Mouse (Mus musculus): ENCODE data around the gene Gm20721. TPM values are rescaled to one million over a fixed set of nuclear protein-coding genes. Genes with fewer than 3 reads are reported as not detected.
A peak's percentile ranks its signal among the peaks of the same experiment; 100 is the strongest.
"Not testable (repeated sequence)": the region's sequence is repeated elsewhere in the genome, so short reads cannot be mapped to it uniquely, and the experiment has no call there.

The Gm20721 gene
- 16.0 and 26.6 TPM in 2 replicates for polyA plus RNA-seq (2015; fragmentation: Nextera tagmentation; extraction: Ambion mirVana)

DNA sequence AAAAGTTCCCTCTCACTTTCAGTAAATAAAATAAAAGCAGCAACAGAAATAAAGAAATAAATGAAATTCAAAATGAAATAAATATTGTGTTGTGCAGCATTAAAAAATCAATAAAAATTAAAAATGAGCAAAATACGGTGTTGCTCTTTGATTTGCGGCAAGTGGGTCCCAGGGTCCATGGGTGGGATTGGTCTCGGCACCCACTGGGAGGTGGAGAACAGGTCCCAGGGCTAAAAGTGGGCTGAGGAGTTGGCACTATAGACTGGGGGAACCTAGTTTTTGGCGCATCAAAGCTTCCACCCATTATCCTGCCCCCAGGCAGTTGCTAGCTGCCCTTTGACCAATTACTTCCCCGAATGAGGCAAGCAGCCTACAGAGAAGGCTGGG is at the start of gene Gm20721:
Gene Gm20721 (minus strand): TSS at position 101 of the 387 bp plus-strand sequence.
- peaks cover 37% of the 10 kb centered on the region for H3K4me1 ChIP-seq
- WGBS: 93% methylated on average over 5 of the region's 5 CpGs

DNA sequence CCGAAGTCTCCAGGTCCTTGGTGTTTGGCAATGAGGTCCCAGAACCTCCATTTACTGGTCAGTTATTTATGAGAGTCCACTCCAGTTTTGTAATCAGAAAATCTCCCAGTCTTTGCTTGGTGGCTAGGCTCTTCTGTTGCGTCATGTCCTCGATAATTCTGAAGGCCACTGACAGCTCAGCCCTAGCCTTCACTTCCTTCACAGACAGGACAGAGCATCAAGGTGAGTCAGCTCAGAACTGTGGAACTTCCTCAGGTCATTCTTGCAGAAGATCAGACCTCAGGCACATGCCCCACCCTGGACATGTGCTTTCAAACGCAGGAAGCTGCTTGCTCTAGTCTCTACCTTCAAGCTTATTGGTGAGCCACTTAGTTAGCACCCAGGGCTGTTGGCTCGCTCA is 46.9 kb upstream of the Gm20721 start:
- WGBS: 65% methylated on average over 5 of the region's 5 CpGs

More for the DNA sequence above, at the start of gene Gm20721:
- no peak within 1 kb of the TSS for H3K4me3 ChIP-seq
- H3K27me3 ChIP-seq (replicated peaks): no peaks in the 10 kb centered on the region
- peaks cover 57% of the 10 kb centered on the region for H3K36me3 ChIP-seq
- H3K4me2 ChIP-seq: no peak within 1 kb of the TSS
- no peak for ATAC-seq (ENCODE audit: extremely low read depth, insufficient number of reproducible peaks, low FRiP score, low TSS enrichment)
- H3K27ac ChIP-seq (replicated peaks): no peak within 1 kb of the TSS
- H3K9me3 ChIP-seq: no peaks in the 10 kb centered on the region
- H3K9ac ChIP-seq: no peak within 1 kb of the TSS

DNA sequence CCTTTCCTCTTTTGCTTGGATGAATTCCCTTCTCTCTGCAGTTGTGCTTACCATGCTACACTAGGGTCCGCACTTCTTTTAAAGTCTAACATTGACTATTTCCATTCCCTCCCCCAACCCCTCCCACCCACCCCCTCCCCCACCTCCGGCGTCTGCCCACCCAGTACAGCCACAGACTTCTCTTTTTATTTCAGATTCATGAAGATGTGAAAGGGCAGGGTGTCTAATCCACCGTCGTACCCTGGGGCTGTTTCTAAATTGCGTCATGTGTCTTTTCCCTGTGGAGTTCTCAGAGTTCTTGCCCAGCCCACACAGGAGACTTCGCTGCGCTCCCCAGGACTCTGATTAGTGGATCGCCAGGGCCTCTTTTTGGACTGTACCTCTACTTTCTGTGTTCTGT is 46.0 kb upstream of the Gm20721 start:
- no peaks in the 10 kb centered on the region for H3K27me3 ChIP-seq (replicated peaks)
- H3K4me2 ChIP-seq: no peak overlapping the region
- H3K9ac ChIP-seq: no peak overlapping the region
- H3K4me1 ChIP-seq: no peaks in the 10 kb centered on the region
- no peaks in the 10 kb centered on the region for H3K9me3 ChIP-seq
- H3K27ac ChIP-seq (replicated peaks): no peak overlapping the region
- no peaks in the 10 kb centered on the region for H3K36me3 ChIP-seq
- ATAC-seq (ENCODE audit: extremely low read depth, insufficient number of reproducible peaks, low FRiP score, low TSS enrichment): no peak
- WGBS: 73% methylated on average over 9 of the region's 9 CpGs
- no peak overlapping the region for H3K4me3 ChIP-seq

More for the DNA sequence above, 46.9 kb upstream of the Gm20721 start:
- Histone ChIP-seq H3K27me3 (replicated peaks) (no peaks in the 10 kb centered on the region), H3K4me1 (no peaks in the 10 kb centered on the region), H3K27ac (replicated peaks) (no peak overlapping the region), H3K36me3 (no peaks in the 10 kb centered on the region), H3K9ac (no peak overlapping the region), H3K4me3 (no peak overlapping the region), H3K9me3 (no peaks in the 10 kb centered on the region), H3K4me2 (no peak overlapping the region)
- no peak for ATAC-seq (ENCODE audit: extremely low read depth, insufficient number of reproducible peaks, low FRiP score, low TSS enrichment)

DNA sequence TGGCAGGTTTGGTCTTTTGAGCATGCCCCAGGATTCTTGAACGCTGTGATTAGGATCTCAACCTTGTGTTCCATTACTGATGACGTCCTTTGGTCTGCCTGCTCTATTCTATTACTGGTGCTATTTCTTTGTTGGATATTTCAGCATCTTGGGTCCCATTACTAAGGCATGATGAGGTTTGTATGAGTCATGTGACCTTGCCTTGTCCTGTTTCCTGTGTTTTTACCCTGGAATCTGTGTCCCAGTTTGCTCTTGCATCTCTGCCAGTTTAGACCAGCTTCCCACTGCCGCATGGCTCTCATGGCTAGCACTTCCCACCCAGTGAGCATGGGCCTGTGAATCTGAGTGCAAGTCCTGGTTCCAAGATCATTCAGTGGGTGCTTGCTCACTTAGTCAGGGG is 45.4 kb upstream of the Gm20721 start:
- WGBS: 80% methylated on average over 3 of the region's 3 CpGs
- no peak for ATAC-seq (ENCODE audit: extremely low read depth, insufficient number of reproducible peaks, low FRiP score, low TSS enrichment)
- Histone ChIP-seq H3K9me3 (no peaks in the 10 kb centered on the region), H3K27me3 (replicated peaks) (no peaks in the 10 kb centered on the region), H3K4me3 (no peak overlapping the region), H3K9ac (no peak overlapping the region), H3K27ac (replicated peaks) (no peak overlapping the region), H3K36me3 (no peaks in the 10 kb centered on the region), H3K4me1 (no peaks in the 10 kb centered on the region), H3K4me2 (no peak overlapping the region)

DNA sequence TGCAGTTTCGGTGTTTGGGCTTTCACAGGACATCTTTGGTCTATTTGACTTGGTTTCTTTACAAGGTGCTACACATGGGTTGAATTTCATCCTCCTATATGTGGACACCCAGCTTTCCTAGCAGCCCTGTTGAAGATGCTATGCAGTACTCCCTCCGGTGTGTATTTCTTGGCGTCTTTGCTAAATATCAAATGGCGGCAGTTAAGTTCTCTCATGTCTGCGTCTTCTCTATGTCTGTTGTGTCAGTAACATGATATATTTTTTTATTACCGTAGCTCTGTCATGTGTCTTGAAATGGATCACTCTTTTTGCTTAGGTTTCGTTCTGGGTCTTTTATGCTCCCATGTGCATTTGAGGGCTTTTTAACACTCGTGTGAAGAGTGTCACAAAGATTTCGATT is 34.5 kb upstream of the Gm20721 start:
- Histone ChIP-seq H3K9ac (no peak overlapping the region), H3K4me2 (no peak overlapping the region), H3K27me3 (replicated peaks) (no peaks in the 10 kb centered on the region), H3K27ac (replicated peaks) (no peak overlapping the region), H3K9me3 (no peaks in the 10 kb centered on the region), H3K4me1 (no peaks in the 10 kb centered on the region), H3K4me3 (no peak overlapping the region), H3K36me3 (no peaks in the 10 kb centered on the region)
- 83% methylated on average over 9 of the region's 9 CpGs for whole genome bisulfite sequencing
- ATAC-seq (ENCODE audit: extremely low read depth, insufficient number of reproducible peaks, low FRiP score, low TSS enrichment): no peak

DNA sequence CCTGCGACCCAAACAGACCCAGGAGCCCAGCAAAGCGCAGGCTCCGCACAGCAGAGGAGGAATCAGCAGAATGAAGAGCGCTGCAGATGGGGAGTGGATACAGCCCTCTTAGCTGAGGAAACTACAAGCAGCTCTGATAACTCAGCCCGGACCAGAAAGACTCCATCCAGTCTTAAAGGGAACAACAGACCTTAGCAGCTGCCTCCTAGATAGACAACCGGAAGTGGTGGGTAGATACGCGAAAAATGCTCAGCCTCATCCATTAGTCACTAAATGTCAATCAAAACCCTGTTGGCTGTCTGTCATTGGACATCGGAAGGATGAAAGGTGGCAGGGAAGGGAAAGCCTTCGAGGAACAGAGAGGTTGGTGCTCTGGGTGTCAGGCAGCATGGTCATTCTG is 20.1 kb upstream of the Gm20721 start:
- H3K4me1 ChIP-seq: no peaks in the 10 kb centered on the region
- ATAC-seq (ENCODE audit: extremely low read depth, insufficient number of reproducible peaks, low FRiP score, low TSS enrichment): no peak
- H3K9ac ChIP-seq: no peak overlapping the region
- no peaks in the 10 kb centered on the region for H3K27me3 ChIP-seq (replicated peaks)
- no peak overlapping the region for H3K27ac ChIP-seq (replicated peaks)
- H3K9me3 ChIP-seq: no peaks in the 10 kb centered on the region
- no peak overlapping the region for H3K4me3 ChIP-seq
- WGBS: 69% methylated on average over 10 of the region's 10 CpGs
- no peaks in the 10 kb centered on the region for H3K36me3 ChIP-seq
- no peak overlapping the region for H3K4me2 ChIP-seq

DNA sequence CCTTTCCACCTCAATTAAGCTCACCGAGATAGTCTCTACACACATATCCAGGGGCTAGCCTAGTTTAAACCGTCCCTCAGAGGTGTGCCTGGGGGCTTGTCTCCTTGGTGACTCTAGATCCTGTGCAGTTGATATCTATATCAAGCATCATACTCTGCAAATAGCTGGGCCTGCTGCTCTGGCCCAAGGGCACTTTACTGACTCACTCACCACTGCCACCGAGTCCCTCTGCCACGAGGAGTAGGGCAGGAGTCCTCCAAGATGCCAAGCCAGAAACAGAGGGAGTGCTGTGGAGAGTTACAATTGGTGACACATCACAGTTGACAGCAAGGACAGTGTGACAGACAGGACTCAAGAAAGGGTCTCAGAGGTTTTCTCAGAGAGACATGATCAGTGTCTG is 13.1 kb upstream of the Gm20721 start:
- no peak for ATAC-seq (ENCODE audit: extremely low read depth, insufficient number of reproducible peaks, low FRiP score, low TSS enrichment)
- Histone ChIP-seq H3K4me2 (no peak overlapping the region), H3K36me3 (no peaks in the 10 kb centered on the region), H3K27ac (replicated peaks) (no peak overlapping the region), H3K4me3 (no peak overlapping the region), H3K9ac (no peak overlapping the region), H3K9me3 (no peaks in the 10 kb centered on the region), H3K4me1 (no peaks in the 10 kb centered on the region), H3K27me3 (replicated peaks) (no peaks in the 10 kb centered on the region)
- WGBS: 72% methylated on average over 4 of the region's 4 CpGs

DNA sequence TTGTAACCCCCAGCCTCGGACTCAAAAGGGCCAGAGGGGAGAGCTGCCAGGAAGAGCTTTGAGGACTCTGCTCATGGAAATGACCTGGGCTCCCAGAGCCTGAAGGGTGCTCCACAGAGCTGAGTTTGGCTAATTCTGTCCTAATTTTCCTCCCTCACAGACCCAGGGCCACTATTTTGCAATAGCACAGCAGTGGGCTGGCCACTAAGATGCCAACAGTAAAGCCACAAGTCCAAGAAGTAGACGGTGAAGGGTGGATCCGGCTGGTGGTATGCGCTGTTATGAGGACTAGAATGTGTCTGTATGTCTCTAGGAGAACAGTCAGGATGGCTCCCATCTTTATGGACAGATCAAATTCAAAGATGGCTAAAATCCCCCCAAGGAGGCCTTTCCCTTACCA is 12.0 kb upstream of the Gm20721 start:
- Histone ChIP-seq H3K27ac (replicated peaks) (no peak overlapping the region), H3K9me3 (no peaks in the 10 kb centered on the region), H3K27me3 (replicated peaks) (no peaks in the 10 kb centered on the region), H3K36me3 (no peaks in the 10 kb centered on the region), H3K4me3 (no peak overlapping the region), H3K9ac (no peak overlapping the region), H3K4me2 (no peak overlapping the region), H3K4me1 (no peaks in the 10 kb centered on the region)
- ATAC-seq (ENCODE audit: extremely low read depth, insufficient number of reproducible peaks, low FRiP score, low TSS enrichment): no peak
- WGBS: 82% methylated on average over 4 of the region's 4 CpGs

DNA sequence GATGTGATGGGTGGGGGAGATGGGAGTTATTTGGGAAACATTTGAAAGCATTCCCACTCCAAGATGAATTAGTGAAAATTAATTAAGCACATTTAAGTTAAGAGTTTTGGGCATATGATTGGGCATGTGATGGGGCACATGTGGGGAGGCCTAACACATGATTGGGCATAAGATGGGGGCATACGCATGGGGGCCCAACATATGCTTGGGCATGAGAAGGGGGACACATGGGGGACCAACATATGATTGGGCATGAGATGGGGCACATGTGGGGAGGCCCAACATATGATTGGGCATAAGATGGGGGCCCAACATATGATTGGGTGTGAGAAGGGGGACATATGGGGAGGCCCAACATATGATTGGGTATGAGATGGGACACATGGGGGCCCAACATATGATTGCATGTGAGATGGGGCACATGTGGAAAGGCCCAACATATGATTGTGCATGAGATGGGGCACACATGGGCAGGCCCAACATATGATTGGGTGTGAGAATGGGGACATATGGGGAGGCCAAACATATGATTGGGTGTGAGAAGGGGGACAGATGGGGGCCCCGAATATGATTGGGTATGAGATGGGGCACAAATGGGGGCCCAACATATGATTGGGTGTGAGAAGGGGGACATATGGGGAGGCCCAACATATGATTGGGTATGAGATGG is 622 bp upstream of the Gm20721 start:
- Histone ChIP-seq H3K4me1 (peaks cover 32% of the 10 kb centered on the region), H3K36me3 (peaks cover 51% of the 10 kb centered on the region)
- WGBS: 86% methylated on average over 2 of the region's 2 CpGs
- H3K4me2 ChIP-seq; H3K27ac ChIP-seq (replicated peaks); H3K27me3 ChIP-seq (replicated peaks); H3K9me3 ChIP-seq; H3K4me3 ChIP-seq; ATAC-seq (ENCODE audit: extremely low read depth, insufficient number of reproducible peaks, low FRiP score, low TSS enrichment); H3K9ac ChIP-seq: not testable (repeated sequence)

DNA sequence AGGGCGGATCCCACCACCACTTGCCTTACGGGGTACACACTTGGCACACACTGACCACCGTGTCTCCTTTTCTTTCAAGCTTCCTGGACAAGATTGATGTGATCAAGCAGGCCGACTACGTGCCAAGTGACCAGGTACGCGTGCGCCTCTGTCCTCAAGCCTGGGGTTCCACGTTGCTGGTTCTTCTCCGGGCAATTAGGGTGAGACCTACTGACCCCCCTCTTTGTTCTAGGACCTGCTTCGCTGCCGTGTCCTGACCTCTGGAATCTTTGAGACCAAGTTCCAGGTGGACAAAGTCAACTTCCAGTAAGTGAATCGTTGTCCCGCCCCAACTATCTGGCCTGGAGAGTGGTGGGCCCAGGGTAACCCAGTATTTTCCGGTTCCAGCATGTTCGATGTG is 1.5 kb downstream of the Gm20721 start:
- Histone ChIP-seq H3K4me3 (no peak overlapping the region), H3K9ac (peak overlapping the region; percentile 68; the same call in 1 of the 2 replicates), H3K36me3 (peaks cover 70% of the 10 kb centered on the region), H3K27me3 (replicated peaks) (no peaks in the 10 kb centered on the region), H3K9me3 (no peaks in the 10 kb centered on the region), H3K4me1 (peaks cover 53% of the 10 kb centered on the region), H3K4me2 (peak overlapping the region; percentile 65; the same call in 1 of the 2 replicates), H3K27ac (replicated peaks) (peak overlapping the region; percentile 96)
- ATAC-seq (ENCODE audit: extremely low read depth, insufficient number of reproducible peaks, low FRiP score, low TSS enrichment): no peak
- WGBS: 93% methylated on average over 16 of the region's 16 CpGs

DNA sequence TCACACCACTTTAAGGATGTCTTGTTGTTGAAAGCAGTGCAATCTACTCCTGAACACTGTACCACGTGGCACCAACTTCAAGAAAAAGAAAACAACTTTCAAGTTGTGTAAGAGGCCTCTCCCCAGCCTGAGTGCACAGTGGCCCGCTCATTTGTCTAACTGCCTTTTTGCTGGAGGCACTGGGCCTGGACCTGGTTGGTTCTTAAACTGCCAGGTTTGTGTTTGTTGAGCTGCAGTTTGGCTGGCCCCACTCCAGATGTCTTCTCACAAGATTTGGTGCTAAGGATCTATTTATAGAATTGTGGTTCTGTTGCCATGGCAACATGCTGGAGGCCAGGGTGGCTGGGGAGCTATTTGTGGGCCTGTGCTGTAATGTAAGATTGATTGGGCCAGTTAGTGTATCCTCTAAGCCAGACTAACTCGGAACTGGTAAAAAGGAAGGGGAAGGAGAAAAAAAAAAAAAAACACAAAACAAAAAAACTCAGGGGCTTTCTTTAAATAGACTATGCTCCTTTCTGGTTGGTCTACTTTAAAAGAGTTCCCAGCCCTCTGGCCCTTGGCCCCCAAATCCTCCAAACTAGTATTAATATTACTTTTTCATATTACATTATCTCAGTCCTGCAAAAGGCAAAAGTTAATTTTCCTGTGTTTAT is 2.4 kb downstream of the Gm20721 start:
- Histone ChIP-seq H3K9me3 (no peaks in the 10 kb centered on the region), H3K4me3 (peak overlapping the region; percentile 29), H3K4me1 (peaks cover 62% of the 10 kb centered on the region), H3K27me3 (replicated peaks) (no peaks in the 10 kb centered on the region), H3K4me2 (peak overlapping the region; percentile 65), H3K27ac (replicated peaks) (peak overlapping the region; percentile 96), H3K9ac (peak overlapping the region; percentile 78), H3K36me3 (peaks cover 72% of the 10 kb centered on the region)
- WGBS: 15% methylated on average over 3 of the region's 3 CpGs
- ATAC-seq (ENCODE audit: extremely low read depth, insufficient number of reproducible peaks, low FRiP score, low TSS enrichment): peak; percentile 44; the same call in 1 of the 2 replicates

DNA sequence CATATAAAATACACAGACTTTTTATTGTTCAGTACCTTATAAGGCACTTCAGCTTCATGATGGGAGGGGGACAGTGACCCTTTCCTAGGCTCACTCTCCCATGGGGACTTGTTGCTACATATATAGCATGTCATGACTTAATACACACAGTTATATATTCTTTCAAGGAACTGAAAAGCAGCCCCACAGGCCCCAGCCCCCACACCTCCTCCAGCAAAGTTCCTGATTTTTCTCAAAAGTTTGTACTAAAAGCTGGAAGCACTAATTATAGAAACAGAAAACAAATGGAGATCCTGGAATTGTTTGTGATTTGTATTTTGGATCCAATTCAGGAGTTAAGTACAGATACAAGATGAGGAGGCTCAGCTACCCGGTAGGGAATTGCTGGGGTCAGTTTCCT is 2.9 kb downstream of the Gm20721 start:
- H3K4me1 ChIP-seq: peaks cover 67% of the 10 kb centered on the region
- WGBS: 9% methylated on average over 1 of the region's 1 CpGs
- H3K4me2 ChIP-seq: peak overlapping the region; percentile 65
- H3K4me3 ChIP-seq: peak overlapping the region; percentile 29
- ATAC-seq (ENCODE audit: extremely low read depth, insufficient number of reproducible peaks, low FRiP score, low TSS enrichment): no peak
- peak overlapping the region; percentile 96 for H3K27ac ChIP-seq (replicated peaks)
- H3K36me3 ChIP-seq: peaks cover 72% of the 10 kb centered on the region
- H3K9me3 ChIP-seq: no peaks in the 10 kb centered on the region
- peak overlapping the region; percentile 78 for H3K9ac ChIP-seq
- no peaks in the 10 kb centered on the region for H3K27me3 ChIP-seq (replicated peaks)
